Mouse (Mus musculus): ENCODE results near the gene Pi16.
"Not testable (repeated sequence)": the region's sequence is repeated elsewhere in the genome, so short reads cannot be mapped to it uniquely, and the experiment has no call there.

The Pi16 gene

DNA sequence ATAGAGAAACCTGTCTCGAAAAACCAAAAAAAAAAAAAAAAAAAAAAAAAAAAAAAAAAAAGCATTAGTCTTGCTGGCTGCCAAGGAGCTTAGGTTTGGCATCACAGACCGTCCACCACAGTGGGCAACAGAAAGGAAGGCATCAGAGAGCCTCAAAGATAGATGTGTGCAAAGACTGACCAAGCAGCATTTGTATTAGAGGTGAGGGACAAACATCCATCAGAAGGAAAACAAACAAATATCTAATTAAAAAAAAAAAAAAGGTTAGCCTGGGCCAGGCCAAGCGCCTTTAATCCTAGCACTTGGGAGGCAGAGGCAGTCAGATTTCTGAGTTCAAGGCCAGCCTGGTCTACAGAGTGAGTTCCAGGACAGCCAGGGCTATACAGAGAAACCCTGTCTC lies at the start of gene Pi16:
Gene Pi16, plus strand, starts transcription at position 301 of the 400 bp plus-strand sequence.
- not testable (repeated sequence) for DNase-seq

DNA sequence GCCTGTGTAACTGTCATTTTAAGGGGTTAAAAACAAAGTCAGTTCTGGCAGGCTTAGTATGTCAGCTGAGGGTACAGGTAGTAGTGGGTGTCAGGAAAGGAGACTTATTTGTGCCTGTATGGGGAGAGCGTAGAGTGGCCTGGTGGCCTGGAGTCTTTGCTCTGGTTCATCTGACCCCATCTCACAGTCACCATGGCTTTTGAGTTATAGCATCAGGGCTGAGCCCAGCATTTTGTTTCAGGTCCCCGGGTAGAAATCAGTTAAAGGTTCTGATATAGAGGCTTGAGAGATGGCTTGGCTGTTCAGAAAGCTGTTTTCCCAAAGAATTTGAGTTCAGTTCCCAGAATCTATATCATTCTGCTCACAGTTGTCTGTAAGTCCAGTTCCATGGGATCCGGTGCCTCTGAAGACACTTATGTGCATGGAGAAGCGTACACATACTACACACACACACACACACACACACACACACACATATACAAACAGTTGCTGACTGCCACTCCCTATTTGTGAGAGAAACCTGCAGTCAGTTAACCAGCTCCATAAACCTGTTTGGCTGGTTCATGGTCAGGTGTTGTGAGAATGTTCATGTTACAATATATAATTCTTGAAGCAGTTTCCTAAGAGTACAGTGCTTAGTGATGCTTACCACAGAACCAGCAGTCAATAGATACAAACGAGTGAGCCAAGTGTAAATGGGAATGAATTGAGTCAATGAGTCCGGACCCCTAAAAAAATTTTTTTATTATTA lies 49.4 kb upstream of the Pi16 start:
- peak; percentile 48 for DNase-seq

DNA sequence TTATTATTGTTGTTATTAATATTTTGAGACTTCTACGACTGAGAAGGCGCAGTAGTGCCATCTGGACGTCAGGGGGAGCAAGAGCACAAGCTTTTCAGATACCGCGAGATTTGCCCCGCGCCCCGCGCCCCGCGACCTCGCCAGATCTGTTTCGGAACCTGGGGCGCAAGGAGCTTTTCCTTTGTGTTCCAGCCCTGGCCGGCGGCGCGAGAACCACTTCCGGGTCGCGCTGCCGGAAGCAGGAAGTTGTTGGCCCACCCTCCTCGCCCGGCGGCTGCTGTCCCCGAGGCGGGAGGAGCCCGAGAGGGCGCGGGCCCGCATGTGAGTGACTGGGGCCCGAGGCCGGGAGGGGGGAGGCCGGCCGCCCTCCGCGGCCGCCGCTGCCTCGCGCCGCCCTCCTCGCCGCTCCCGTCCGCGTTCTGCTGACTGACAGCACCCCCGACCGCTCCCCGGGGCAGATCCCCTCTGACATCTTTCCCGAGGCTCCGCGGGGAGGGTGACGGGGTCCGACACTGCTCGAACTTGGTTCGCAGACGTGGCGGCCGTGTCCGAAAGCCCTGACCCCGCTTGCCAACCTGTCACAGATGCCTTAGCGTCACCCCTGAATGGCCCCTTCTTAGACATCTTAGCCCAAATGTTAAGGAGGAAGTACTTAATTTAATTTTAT lies 48.7 kb upstream of the Pi16 start, which contains the start of gene BC004004:
Gene BC004004, plus strand, starts transcription at position 107 of the 667 bp plus-strand sequence.
- DNase-seq = peak; percentile 97

DNA sequence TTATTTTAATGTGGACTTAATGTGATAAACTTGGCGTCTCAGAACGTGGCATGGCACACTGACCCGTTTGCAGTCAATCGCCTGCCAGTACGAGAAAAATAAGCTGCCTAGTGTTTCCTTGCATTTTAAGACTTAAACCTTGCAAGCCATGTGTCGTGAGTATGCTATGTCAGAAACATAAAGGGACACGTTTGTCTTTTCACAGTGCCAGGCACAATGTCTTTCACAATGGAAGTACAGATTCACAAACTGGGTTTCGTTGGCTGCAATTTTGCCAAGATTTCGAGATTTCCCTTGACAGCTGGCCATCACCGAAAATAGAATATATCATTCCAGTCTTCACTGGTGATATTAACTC lies 48.2 kb upstream of the Pi16 start:
- no peak for DNase-seq

DNA sequence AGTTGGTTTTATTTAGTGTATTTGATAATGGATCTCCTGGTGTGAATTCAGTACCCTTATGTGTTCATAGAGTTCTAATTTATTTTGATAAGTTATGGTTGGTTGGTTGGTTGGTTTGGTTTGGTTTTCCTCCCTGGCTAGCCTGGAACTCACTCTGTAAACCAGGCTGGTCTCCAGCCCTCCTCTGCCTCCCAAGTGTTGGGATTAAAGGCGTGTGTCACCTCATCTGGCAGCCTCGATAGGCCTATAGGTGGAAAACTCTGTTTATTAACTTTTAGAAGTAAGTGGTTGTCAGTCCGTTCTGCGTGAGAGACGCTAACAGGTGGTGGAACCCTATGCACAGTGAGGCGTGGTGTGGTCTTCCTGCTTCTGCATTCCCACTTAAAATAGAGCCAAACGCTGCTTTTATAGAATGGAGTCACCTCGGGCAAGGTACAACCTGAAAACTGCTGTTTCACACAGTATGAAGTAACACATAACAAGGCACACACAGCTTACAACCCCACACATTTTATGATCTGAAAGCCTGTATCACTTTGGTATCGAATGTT lies 47.3 kb upstream of the Pi16 start:
- DNase-seq = no peak

DNA sequence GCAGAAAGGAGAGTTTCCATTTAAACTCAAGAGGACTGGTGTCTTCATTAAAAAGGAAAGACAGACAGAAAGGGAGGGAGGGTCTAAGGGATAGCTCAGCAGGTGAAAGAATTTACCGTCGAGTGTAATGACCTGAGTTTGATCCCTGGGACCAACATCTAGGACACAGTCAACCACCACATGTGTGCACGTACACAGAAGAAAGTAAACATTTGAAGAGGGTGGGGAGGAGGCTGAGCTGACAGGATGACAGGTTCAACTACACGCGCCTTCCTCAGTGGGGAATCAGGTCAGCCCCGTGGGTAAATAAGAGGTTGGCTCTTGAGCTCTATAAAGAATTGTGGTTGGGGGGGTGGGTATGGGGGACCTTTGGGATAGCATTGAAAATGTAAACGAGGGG lies 44.3 kb upstream of the Pi16 start:
- DNase-seq = no peak

DNA sequence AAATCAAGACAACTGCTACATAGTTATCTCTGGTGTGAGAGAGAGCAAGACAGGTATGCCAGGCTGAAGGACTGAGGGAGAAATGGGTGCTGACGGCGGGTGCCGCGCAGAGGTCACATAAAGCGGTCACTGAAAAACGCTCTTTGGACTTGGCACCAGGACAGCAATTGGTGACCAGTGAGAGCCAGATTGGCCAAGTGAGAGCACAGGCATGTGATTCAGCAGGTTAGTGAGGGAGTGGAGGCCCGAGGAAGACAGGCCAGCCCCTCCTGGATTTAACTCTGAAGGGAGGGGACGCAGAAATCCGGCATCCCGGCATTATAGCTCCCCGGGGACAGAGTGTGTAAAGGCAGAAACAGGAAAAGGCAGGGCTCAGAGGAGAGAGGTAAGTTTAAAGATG lies 43.6 kb upstream of the Pi16 start:
- DNase-seq = peak; percentile 57

DNA sequence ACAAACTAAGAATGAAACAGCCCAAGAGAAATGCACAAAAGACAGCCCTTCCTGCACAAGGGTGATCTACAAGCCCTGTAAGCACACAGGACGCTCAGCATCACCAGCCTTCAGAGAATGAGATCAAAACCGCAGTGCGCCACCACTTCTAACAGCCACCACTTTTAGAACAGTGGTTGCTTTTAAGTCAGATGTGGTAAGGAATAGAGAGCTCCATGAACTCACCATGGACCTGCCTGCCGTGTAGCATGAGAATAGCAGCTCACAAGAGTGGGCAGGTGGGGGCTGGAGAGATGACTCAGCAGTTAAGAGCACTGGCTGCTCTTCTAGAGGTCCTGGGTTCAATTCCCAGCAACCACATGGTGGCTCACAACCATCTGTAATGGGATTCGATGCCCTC lies 37.1 kb upstream of the Pi16 start:
- DNase-seq = no peak

DNA sequence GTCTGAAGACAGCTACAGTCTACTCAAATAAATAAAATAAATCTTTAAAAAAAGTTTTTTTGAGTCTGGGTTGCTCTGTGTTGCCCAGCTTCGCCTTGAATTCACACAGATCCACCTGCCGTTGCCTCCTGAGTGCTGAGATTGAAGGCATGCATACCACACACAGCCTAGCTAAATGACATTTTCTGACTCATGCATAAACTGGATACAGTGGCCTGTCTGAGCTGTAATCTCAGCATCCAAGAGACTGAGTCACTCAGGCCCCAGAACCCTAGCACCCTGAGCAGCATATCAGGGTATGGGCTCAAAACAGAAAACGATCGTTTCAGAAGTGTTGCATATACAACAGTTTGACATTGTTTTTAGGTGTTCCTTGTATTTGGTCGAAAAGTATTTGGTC lies 35.9 kb upstream of the Pi16 start:
- no peak for DNase-seq

DNA sequence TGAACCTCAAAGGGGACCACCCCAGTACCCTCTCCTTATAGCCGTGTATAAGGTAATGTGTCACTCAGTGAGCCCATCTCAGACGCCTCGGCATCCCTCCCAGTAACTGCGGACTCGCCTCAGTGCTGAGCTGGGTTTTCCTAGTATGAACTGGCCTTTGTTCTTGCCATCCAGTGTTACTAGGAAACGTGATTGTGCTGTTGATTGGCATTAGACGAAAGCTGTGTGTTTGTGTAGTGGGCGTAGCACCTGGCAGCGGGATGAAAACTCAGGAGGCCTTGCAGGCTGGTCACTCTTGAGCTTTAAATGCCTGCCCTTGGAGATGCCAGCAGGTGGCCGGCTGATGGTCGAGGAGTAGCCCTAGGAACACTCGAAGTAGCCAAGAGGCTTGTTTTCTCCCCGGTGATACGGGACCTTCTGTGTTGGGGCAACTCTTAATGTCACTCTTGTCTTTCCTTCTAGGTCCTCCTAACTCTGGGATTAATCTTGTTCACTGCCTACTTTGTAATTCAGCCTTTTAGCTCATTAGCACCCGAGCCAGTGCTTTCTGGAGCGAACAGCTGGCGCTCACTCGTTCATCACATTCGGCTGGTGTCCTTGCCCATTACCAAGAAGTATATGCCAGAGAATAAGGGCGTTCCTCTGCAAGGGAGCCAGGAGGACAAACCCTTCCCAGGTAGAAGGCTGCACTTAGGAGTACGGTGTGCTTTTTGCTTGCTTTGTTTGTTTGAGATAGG lies 35.1 kb upstream of the Pi16 start:
- DNase-seq = no peak

DNA sequence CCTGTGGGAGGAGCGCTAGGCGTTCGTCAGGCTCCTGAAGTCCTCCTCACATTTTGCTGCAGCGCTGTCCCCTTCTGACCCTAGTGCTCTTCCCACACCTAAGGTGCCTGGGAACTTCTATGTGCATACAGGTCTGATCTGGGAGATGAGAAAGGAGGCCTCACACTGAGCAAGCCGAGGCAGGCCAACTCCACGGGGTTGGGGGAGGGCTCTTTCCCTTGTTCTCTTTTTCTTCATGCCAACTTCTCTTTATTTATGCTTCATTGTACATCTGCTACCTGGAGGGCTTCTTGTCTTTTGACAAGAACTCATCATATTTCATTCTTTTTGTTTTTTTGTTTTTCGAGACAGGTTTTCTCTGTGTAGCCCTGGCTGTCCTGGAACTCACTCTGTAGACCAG lies 25.7 kb upstream of the Pi16 start:
- DNase-seq = no peak

DNA sequence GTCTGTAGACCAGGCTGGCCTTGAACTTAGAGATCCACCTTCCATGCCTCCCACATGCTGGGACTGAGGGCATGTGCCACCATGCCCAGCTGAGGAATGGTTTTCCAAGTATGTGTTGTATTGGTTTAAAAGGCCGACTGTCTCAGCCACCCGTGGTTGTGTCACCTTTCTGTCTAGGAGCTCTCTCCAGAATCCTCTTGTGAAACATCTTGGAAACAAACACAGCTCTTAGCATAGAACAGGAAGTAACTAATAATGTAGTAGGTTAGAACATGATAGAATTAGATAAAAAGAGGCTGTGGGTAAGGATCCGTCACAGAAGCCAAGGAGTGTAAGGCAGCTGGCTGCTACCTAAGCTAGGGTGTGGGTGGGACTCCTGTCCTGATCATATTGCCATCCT lies 24.5 kb upstream of the Pi16 start:
- no peak for DNase-seq

DNA sequence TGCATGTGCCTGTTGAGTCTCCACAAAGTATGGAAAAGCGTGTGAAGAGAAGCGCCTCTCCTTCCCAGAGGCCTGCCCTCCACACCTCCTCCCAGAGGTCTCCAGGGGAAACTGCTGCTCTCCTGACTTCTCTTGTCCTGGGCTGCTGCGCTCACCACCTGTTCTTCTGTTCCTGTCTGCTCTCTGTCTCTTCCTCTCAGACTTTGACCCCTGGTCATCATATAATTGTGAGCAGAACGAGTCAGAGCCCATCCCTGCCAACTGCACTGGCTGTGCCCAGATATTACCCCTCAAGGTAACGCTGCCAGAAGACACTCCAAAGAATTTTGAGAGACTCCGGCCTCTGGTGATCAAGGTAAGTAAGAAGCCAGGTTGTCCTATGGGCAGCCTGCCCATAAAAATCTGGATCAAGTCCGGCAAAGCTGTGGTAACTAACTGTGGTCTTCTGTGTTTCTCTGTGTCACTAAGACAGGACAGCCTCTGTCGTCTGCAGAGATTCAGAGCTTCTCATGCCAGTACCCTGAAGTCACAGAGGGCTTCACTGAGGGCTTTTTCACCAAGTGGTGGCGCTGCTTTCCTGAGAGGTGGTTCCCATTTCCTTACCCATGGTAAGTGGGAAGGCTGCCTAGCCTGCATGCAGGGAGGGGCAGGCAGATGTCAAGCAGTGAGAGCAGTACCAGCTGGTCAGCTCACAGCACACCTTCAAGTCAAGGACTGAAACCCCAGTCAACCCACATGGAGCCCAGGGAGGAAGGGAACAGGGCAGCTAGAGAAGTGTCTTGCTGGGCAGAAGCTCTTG lies 23.5 kb upstream of the Pi16 start:
- DNase-seq = peak; percentile 61

DNA sequence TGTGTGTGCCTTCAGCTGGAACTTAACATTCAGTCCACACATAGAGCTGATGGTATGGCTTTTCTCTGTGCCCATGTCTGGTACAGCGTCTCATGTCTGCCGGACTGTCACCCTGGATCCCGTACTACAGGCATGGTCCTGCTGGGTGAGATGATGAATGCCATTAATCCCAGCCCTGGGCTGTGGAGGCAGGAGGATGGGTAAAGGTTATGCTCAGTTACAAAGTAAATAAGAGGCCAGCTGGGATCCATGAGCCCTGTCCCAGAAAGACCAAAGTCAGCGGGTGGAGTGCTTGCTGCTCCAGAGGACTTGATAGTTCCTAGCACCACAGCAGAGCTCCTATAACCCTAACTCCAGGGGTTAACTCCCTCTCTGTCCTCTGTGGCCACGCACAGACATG lies 21.6 kb upstream of the Pi16 start:
- no peak for DNase-seq

DNA sequence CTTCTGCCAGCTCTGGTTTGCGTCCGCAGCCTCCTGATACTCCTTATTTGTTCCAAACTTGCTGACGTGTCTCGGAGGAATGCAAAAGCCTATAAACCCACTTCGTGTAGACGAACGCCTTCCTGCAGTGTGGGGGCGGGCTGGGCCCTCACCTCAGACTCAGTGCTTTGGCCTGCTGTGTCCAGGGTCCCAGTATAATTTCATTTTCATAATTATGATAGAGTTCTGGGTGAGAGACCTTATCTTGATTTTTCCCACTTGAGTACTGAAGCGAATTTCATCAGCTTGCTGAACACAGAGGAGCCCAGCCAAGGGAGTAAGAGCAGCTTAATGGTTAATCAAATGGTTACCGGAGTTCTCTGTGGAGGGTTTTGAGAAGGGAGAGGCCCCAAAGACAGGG lies 20.2 kb upstream of the Pi16 start:
- DNase-seq = no peak

DNA sequence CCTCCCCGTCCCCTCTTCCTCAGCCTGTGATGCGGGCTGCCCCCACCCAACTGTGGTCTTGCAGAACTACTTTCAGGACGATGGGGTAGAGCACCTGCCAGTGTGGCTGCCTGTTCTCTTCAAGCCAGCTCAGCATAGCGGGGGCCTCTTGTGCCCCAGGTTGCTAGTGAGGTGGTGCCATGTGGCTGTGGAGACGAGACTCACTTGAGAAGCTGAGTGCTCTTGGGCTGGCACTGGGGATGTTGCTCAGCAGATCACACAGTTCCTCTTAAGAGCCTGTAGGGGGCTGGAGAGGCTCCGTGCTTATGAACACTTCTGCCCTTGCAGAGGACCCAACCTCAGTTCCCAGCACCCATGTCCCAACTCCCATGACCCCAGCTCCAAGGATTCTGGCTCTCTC lies 19.7 kb upstream of the Pi16 start:
- no peak for DNase-seq

DNA sequence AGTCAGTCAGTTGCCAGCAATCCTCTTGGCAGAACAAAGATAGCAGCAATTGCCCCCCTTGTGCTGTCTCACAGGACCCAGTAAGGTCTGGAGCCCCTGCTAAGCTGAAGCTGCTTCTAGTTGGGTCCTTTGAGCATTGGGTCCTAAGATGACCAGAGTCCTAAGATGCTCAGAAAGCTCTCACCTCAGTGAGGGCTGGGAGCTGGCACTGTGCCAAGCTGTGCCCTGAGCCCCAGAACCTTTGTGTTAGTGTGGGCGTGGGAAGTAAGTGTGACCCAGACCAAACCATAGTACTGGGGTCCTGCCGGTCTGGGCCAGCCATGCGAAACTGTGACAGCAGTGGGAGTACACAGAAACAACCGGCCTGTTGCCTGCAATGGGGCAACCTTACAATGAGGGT lies 18.2 kb upstream of the Pi16 start:
- no peak for DNase-seq

DNA sequence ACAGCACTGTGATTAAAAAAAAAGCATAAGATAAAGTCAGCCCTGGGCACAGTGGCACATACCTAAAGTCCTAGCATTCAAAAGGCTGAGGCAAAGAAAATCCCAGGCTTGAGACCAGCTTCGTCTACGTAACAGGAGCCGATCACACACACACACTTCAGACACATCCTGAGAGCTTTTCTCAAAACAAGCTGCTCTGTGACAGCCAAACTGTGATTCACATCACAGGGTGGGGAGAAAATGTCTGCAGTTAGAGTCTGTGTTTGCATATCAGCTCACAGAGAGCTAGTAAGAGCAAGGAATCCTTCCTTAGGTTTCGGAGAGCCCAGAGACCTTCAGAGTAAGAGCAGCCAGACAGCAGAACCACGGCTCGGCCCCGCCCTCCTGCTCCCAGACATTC lies 16.6 kb upstream of the Pi16 start:
- DNase-seq = no peak

DNA sequence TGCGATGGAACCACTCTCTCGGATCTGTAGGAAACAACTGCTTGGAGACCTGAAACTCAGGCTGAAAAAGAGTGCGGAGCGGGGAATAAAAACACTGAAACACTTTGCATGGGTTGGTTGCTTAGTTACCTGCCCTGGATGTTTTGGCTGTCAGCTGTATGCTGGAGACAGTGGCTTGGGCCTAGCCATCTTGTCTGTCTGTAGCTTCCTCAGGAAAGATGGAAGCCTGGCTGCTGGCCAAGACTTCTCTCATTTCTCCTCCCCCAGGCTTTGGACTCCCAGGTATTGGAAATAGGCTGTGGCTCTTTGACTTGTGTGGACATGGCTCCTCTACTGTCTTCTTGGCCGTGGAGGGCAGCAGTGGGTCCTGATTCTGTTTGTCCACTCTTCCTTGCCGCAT lies 16.1 kb upstream of the Pi16 start:
- DNase-seq = no peak

DNA sequence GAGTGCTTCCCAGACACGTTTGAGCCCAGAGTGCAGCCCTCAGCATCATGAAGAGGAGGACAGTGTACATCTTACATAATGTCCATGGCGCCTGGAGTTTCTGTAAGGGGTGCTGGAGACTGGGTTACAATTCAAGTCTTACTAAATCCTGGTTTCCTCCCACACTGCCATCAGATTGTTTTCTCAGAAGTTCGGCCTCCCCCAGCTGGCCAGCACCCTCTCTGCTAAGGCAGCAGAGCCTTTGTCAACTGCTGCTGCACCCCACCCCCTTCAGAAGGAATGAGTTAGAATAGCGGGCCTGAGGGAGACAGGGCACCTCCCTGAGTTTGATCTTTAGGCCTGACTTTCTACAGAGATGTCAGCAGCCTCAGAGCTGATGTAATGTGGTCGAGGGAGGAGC lies 15.3 kb upstream of the Pi16 start:
- no peak for DNase-seq

DNA sequence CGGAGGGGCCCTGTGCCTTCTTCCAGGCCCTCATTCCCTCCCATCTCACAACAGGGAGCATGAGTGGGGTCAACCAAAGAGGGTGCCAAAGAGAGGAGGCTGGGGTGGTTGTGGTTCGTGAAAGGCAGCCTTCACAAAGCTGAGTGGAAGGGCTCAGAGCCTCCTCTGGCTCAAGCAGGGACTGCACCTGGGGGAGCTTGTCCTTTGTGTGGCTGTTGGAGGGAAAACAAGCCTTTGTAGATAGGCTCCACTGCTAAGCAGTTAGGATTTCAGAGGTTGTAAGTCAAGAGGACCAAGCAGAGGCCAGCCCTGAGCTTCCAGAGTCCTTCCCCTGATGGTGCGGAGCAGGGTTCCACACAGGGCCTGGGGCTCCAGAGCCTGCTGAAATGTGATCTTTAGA lies 14.4 kb upstream of the Pi16 start:
- DNase-seq = peak; percentile 55

DNA sequence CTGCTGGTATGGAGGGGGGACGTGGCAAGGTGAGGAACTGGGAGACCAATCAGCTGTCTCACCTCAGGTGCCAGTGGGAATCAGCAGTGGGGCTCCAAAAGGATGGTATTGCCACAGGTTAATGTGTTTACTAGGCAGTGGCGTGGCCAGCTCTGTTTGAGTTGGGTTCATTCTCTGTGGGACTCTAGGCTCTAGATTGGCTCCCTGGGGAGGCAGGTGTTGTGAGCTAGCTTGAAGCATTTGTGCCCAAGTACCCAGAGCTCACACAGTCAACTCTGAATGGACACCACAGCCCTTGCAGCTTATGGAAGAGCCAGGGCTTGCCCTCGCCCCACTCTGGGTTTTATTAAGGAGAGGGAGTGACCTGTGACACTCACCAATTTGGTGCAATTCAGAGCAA lies 13.6 kb upstream of the Pi16 start:
- DNase-seq = no peak
